Mouse (Mus musculus) stomach, postnatal 0 days (tissue): ENCODE data around the gene Hoxc4. TPM values are rescaled to one million over a fixed set of nuclear protein-coding genes. Genes with fewer than 3 reads are reported as not detected.
A peak's percentile ranks its signal among the peaks of the same experiment; 100 is the strongest.

ENCODE experiments used
- ATAC-seq: fragments of 200-750 bp; cut with Nextera tagmentation; 2 replicates; pipeline ENCODE4 v1.8.0; 2017; ENCODE audit not compliant: low FRiP score, low TSS enrichment
- DNase-seq: peaks from one replicate; pipeline ENCODE4 v3.0.0-alpha.2; 2016; ENCODE audit warnings: low spot score
- H3K27ac ChIP-seq: fragments of 300-500 bp; sonication (generic); replicated peaks from 2 replicates; pipeline ENCODE4 v1.5.1; 2014; ENCODE audit warnings: mild to moderate bottlenecking, control low read depth
- H3K27me3 ChIP-seq: fragments of 300-500 bp; sonication (generic); 2 replicates; pipeline ENCODE4 v1.6.1; 2014; ENCODE audit warnings: low read length; ENCODE audit not compliant: control insufficient read depth, insufficient read depth
- H3K36me3 ChIP-seq: fragments of 300-500 bp; sonication (generic); 2 replicates; pipeline ENCODE4 v1.6.1; 2014; ENCODE audit warnings: low read length, mixed read lengths; ENCODE audit not compliant: control insufficient read depth, insufficient read depth
- H3K4me1 ChIP-seq: fragments of 300-500 bp; sonication (generic); replicated peaks from 2 replicates; pipeline ENCODE4 v1.6.1; 2014; ENCODE audit warnings: antibody characterized with exemption; ENCODE audit not compliant: control insufficient read depth, insufficient read depth
- H3K4me2 ChIP-seq: fragments of 300-500 bp; sonication (generic); replicated peaks from 2 replicates; pipeline ENCODE4 v1.6.1; 2014; ENCODE audit warnings: low read depth, mild to moderate bottlenecking, control low read depth, moderate library complexity
- H3K4me3 ChIP-seq: fragments of 300-500 bp; sonication (generic); 2 replicates; pipeline ENCODE4 v1.5.1; 2014; ENCODE audit warnings: low read depth, low read length, control low read depth
- H3K9ac ChIP-seq: fragments of 300-500 bp; sonication (generic); 2 replicates; pipeline ENCODE4 v1.6.1; 2014; ENCODE audit warnings: mild to moderate bottlenecking, low read length, control low read depth, mixed read lengths
- H3K9me3 ChIP-seq: fragments of 300-500 bp; sonication (generic); 2 replicates; pipeline ENCODE4 v1.6.1; 2016; ENCODE audit warnings: low read length; ENCODE audit not compliant: control insufficient read depth
- CTCF ChIP-seq: IDR thresholded peaks from 2 replicates; pipeline ENCODE4 v1.5.1; 2016; ENCODE audit warnings: antibody characterized with exemption, low read depth, mild to moderate bottlenecking, moderate library complexity
- EP300 ChIP-seq: optimal IDR thresholded peaks from 2 replicates; pipeline ENCODE3; 2016; ENCODE audit warnings: antibody characterized with exemption
- WGBS: fragments of 180-500 bp; shearing (Covaris S2); extraction: QIAGEN DNeasy Blood & Tissue Kit; methylation state at CpG from one replicate; pipeline ENCODE4 v1.1.7; 2014; 5-methylcytosine and 5-hydroxymethylcytosine counted together
- polyA plus RNA-seq: library from polyadenylated mRNA; unstranded; fragments of >200 nt; fragmentation: Nextera tagmentation; extraction: Ambion mirVana; gene quantifications from 2 replicates; pipeline ENCODE4 v1.2.1, GENCODE M21; 2015

The Hoxc4 gene
- polyA plus RNA-seq, 1 experiment from 2014 or later = 10.4 TPM

DNA sequence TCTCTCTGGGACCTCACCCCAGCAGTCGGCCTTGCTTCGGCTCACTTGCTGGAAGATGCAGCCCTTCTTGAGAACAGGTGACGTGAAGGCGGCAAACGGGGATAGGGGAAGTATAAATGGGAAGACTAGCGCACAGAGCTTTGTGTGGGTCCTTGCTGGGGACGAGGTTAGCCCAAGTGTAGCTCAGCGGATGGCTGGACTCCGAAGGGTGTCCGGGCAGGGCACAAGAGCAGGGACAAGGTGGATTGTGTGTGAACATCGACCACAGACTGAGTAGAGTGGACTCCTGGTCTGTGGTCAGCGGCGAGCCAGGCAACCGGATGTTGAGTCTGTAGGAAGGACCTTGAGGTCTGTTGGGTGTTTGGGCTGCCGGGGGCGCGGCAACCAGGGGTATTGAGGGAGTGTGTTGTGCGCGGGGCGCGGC lies 43.0 kb upstream of the Hoxc4 start:
- DNase-seq = no peak
- Histone ChIP-seq H3K4me3 (no peak overlapping the region), H3K27me3 (peaks cover 45% of the 10 kb centered on the region), H3K27ac (no peak overlapping the region), H3K4me1 (no peaks in the 10 kb centered on the region), H3K9me3 (no peaks in the 10 kb centered on the region), H3K4me2 (no peak overlapping the region), H3K9ac (no peak overlapping the region), H3K36me3 (no peaks in the 10 kb centered on the region)
- ATAC-seq = no peak
- WGBS = 1% methylated on average over 21 of the region's 21 CpGs
- TF ChIP-seq CTCF = no peak
- no peak for TF ChIP-seq EP300

DNA sequence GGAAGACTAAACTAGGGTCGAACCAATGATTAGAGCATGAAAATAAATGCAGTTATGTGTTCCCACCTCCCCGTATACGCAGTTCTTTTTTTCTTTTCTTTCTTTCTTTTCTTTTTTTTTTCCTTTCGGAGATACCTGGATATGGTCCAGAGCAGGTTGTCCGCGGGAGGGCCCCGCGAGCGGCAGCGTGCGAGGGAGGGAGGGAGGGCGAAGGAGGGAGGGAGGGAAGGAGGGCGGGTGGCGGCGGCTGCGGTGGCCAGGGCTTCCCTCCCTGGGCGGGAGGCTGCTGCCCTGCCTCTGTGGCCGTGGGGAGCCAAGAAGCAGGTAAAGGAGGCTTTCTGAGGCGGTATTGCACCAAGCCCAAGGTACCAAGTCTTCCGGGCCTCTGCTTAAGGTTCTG lies 42.6 kb upstream of the Hoxc4 start, which contains the start of gene Hoxc9:
Gene Hoxc9 (plus strand): TSS at position 269 of the 400 bp plus-strand sequence.
- H3K4me3 ChIP-seq = peak within 1 kb of the TSS; percentile 23

DNA sequence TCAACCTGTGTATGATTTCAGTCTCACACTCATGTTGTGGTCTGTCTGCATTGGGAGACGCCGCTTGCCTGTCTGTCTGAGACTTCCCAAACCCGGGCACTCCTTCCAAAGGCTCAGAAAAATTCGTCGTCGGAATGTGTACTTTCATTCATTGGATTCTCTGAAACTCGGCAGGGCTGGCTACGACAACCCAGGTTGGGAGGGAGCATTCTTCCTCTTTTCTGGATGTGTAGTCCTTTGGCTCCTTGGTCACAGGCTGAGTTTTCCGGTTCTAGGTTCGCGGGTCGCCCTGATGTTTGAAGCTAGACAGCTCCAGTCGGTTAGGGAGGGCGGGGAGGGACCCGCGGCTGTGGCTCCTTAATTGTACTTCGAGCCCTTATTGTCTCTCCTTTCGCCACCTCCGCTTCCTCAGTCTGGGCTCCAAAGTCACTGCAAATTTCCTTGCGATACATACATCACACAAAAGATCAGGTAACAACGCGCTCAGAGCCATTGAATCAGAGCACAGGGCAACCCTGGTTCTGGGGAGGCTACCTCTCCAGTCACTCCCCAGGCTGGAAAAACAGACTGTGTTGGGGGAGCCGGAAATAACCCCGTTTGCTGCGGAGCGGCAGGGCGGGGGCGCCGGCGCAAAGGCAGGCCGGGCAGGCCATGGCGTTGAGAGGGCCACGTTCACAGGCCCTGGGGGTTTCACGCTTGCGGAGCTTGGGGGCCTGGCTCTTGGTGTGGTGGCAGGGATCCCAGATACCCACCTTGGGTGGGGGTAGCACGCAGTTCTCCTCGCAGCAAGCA lies 41.9 kb upstream of the Hoxc4 start:
- DNase-seq (no peak), ATAC-seq (no peak)
- TF ChIP-seq EP300 (no peak), CTCF (no peak)
- Histone ChIP-seq H3K4me2 (peak overlapping the region; percentile 36), H3K9me3 (no peaks in the 10 kb centered on the region), H3K27ac (no peak overlapping the region), H3K27me3 (peaks cover 56% of the 10 kb centered on the region), H3K4me1 (no peaks in the 10 kb centered on the region), H3K4me3 (peak overlapping the region; percentile 23), H3K9ac (no peak overlapping the region), H3K36me3 (no peaks in the 10 kb centered on the region)
- 3% methylated on average over 37 of the region's 37 CpGs for WGBS

More for the DNA sequence above, 42.6 kb upstream of the Hoxc4 start, which contains the start of gene Hoxc9:
- no peak for TF ChIP-seq EP300
- TF ChIP-seq CTCF = no peak
- Histone ChIP-seq H3K27me3 (peaks cover 50% of the 10 kb centered on the region), H3K36me3 (no peaks in the 10 kb centered on the region), H3K9me3 (no peaks in the 10 kb centered on the region), H3K9ac (no peak within 1 kb of the TSS), H3K4me2 (peak within 1 kb of the TSS; percentile 36), H3K4me1 (no peaks in the 10 kb centered on the region), H3K27ac (no peak within 1 kb of the TSS)
- WGBS = 3% methylated on average over 15 of the region's 20 CpGs
- ATAC-seq (no peak), DNase-seq (no peak)

DNA sequence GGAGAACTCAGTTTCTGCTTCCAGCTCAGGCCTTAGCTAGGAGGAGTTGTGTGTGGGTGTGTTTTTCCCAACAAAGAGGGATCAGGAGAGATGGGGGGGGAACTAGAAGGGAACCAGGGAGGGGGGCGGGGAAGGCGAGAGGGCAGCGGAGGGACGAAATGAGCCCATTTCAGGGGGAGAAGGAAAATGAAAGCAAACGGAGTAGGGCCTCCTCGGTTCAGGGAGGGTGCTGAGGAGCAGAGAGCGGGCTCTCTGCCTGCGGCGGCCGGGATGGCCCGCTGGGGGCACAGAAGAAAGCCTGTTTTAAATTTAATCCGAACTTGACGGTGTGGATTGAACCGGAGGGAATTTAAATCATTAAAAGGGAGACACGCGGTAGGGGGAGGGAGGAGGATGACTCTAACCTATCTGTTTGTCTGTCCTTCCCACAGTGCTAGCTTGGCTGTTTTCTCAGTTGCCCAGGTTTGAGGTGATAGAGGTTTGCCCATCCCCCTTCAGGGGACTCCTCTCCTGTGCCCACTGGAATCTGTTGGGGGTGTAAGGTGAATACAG lies 41.2 kb upstream of the Hoxc4 start:
- no peak overlapping the region for H3K9ac ChIP-seq
- no peaks in the 10 kb centered on the region for H3K9me3 ChIP-seq
- H3K36me3 ChIP-seq = no peaks in the 10 kb centered on the region
- TF ChIP-seq CTCF = no peak
- no peak for TF ChIP-seq EP300
- H3K27me3 ChIP-seq = peaks cover 58% of the 10 kb centered on the region
- peak overlapping the region; percentile 36 for H3K4me2 ChIP-seq
- DNase-seq (no peak), ATAC-seq (no peak)
- H3K4me3 ChIP-seq = peak overlapping the region; percentile 23
- 7% methylated on average over 16 of the region's 16 CpGs for WGBS
- no peak overlapping the region for H3K27ac ChIP-seq
- no peaks in the 10 kb centered on the region for H3K4me1 ChIP-seq

DNA sequence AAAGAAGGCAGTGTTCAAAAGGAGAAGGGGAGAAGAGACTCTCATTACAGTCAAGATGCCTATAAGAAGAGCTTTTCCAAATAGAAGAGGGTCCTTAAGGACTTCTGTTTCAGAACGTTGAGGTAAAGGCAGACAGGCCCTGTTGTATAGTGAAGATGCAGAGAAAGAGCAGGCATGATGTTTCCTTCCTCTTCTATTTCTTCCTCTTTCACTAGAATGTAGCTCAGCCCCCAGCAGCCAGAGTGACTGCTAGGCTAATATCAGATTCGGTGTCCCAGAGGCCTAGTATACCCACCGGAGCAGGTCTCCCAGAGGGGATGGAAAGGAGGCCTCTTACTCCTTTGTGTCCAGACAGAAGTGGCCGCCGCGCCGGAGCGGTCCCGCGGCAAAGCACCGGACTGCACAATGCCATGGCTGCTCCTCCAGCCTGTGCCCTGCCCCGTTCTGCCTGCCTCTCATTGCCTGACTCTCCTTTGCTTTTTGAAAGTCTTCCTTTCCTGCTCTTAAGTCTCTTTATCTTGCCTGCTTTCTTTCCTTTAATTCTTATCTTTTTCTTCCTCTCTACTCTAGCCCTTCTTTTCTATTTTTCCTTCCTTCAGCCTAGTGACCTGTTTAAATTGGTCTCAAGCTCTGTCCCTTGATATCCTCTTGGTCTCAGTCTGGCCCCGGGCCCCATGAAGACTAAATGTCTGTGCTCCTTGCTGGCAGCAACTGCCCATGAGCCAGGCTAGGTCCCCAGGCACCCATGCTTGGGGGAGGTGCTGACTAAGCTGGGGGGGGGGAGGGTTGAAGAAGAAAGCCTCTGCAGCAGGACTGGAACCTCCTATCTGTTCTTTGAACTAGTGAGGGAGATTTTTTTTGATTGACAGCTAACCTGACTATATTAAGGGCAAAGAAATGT lies 39.9 kb upstream of the Hoxc4 start:
- ATAC-seq (no peak), DNase-seq (no peak)
- TF ChIP-seq CTCF (no peak), EP300 (no peak)
- Histone ChIP-seq H3K27me3 (peaks cover 52% of the 10 kb centered on the region), H3K4me3 (no peak overlapping the region), H3K4me2 (no peak overlapping the region), H3K27ac (no peak overlapping the region), H3K9ac (no peak overlapping the region), H3K9me3 (no peaks in the 10 kb centered on the region), H3K36me3 (no peaks in the 10 kb centered on the region), H3K4me1 (no peaks in the 10 kb centered on the region)
- WGBS = 15% methylated on average over 13 of the region's 13 CpGs
